Mouse (Mus musculus): ENCODE measurements around the gene Cdkn2aip. TPM values are rescaled to one million over a fixed set of nuclear protein-coding genes. Genes with fewer than 3 reads are reported as not detected.

Cdkn2aip gene
- polyA plus RNA-seq, 1 experiment from 2014 or later = 48.1 TPM

- H3K4me1 ChIP-seq (ENCODE audit: control insufficient read depth, insufficient read depth, low read length) = peaks cover 5% of the 10 kb centered on the region; the same call in 1 of the 2 replicates
- peak; percentile 100 for DNase-seq (ENCODE audit: low spot score, missing footprints)
- 0% methylated on average over 87 of the region's 106 CpGs for WGBS
- no peaks in the 10 kb centered on the region for H3K9me3 ChIP-seq (ENCODE audit: control insufficient read depth, low read length)
- H3K9ac ChIP-seq (ENCODE audit: low read length) = peak within 1 kb of the TSS; percentile 91
- ATAC-seq (ENCODE audit: low FRiP score) = peak; percentile 91
- peak within 1 kb of the TSS; percentile 89 for H3K4me3 ChIP-seq (ENCODE audit: low read depth, low read length)
- H3K27me3 ChIP-seq (ENCODE audit: control insufficient read depth, insufficient read depth, low read length) = no peaks in the 10 kb centered on the region
- H3K27ac ChIP-seq (ENCODE audit: low read depth, low read length) = peak within 1 kb of the TSS; percentile 97
- peak within 1 kb of the TSS; percentile 77 for H3K4me2 ChIP-seq
- H3K36me3 ChIP-seq (ENCODE audit: control insufficient read depth, insufficient read depth, low read length) = no peaks in the 10 kb centered on the region
Measured at GRCm38 (mm10) chr8:47674777-47675710, 38.7 kb downstream of the Cdkn2aip start, which contains the start of gene Ing2. TSS of gene Ing2 (minus strand) at chr8:47675556.

- Histone ChIP-seq H3K27me3 (ENCODE audit: control insufficient read depth, insufficient read depth, low read length) (no peaks in the 10 kb centered on the region), H3K9ac (ENCODE audit: low read length) (peak overlapping the region; percentile 91), H3K9me3 (ENCODE audit: control insufficient read depth, low read length) (no peaks in the 10 kb centered on the region), H3K4me1 (ENCODE audit: control insufficient read depth, insufficient read depth, low read length) (peaks cover 5% of the 10 kb centered on the region; the same call in 1 of the 2 replicates), H3K27ac (ENCODE audit: low read depth, low read length) (peak overlapping the region; percentile 77), H3K4me3 (ENCODE audit: low read depth, low read length) (peak overlapping the region; percentile 89), H3K36me3 (ENCODE audit: control insufficient read depth, insufficient read depth, low read length) (no peaks in the 10 kb centered on the region), H3K4me2 (peak overlapping the region; percentile 77)
- peak; percentile 38 for ATAC-seq (ENCODE audit: low FRiP score)
- 0% methylated on average over 48 of the region's 59 CpGs for WGBS
- DNase-seq (ENCODE audit: low spot score, missing footprints) = peak; percentile 96
Measured at GRCm38 (mm10) chr8:47674140-47674776, 39.5 kb downstream of the Cdkn2aip start.

- peak; percentile 70 for ATAC-seq (ENCODE audit: low FRiP score)
- under 1% methylated on average over 52 of the region's 53 CpGs for WGBS
Measured at GRCm38 (mm10) chr8:47673317-47674139, 40.2 kb downstream of the Cdkn2aip start.

GRCm38 (mm10) chr8:47664231-47664785 lies 49.4 kb downstream of the Cdkn2aip start:
- Histone ChIP-seq H3K4me1 (ENCODE audit: control insufficient read depth, insufficient read depth, low read length) (no peaks in the 10 kb centered on the region), H3K36me3 (ENCODE audit: control insufficient read depth, insufficient read depth, low read length) (no peaks in the 10 kb centered on the region), H3K4me3 (ENCODE audit: low read depth, low read length) (no peak overlapping the region), H3K27me3 (ENCODE audit: control insufficient read depth, insufficient read depth, low read length) (no peaks in the 10 kb centered on the region), H3K9ac (ENCODE audit: low read length) (no peak overlapping the region), H3K4me2 (no peak overlapping the region), H3K9me3 (ENCODE audit: control insufficient read depth, low read length) (no peaks in the 10 kb centered on the region), H3K27ac (ENCODE audit: low read depth, low read length) (no peak overlapping the region)
- ATAC-seq (ENCODE audit: low FRiP score) = no peak
- DNase-seq (ENCODE audit: low spot score, missing footprints) = no peak
- WGBS = 92% methylated on average over 8 of the region's 8 CpGs

More at GRCm38 (mm10) chr8:47673317-47674139, 40.2 kb downstream of the Cdkn2aip start:
- H3K27ac ChIP-seq (ENCODE audit: low read depth, low read length) = peak overlapping the region; percentile 77
- DNase-seq (ENCODE audit: low spot score, missing footprints) = peak; percentile 99
- H3K4me3 ChIP-seq (ENCODE audit: low read depth, low read length) = peak overlapping the region; percentile 89
- H3K9ac ChIP-seq (ENCODE audit: low read length) = peak overlapping the region; percentile 91
- no peaks in the 10 kb centered on the region for H3K36me3 ChIP-seq (ENCODE audit: control insufficient read depth, insufficient read depth, low read length)
- peaks cover 5% of the 10 kb centered on the region; the same call in 1 of the 2 replicates for H3K4me1 ChIP-seq (ENCODE audit: control insufficient read depth, insufficient read depth, low read length)
- peak overlapping the region; percentile 77 for H3K4me2 ChIP-seq
- H3K27me3 ChIP-seq (ENCODE audit: control insufficient read depth, insufficient read depth, low read length) = no peaks in the 10 kb centered on the region
- H3K9me3 ChIP-seq (ENCODE audit: control insufficient read depth, low read length) = no peaks in the 10 kb centered on the region

- Histone ChIP-seq H3K27me3 (ENCODE audit: control insufficient read depth, insufficient read depth, low read length) (no peaks in the 10 kb centered on the region), H3K27ac (ENCODE audit: low read depth, low read length) (no peak overlapping the region), H3K9me3 (ENCODE audit: control insufficient read depth, low read length) (no peaks in the 10 kb centered on the region), H3K9ac (ENCODE audit: low read length) (no peak overlapping the region), H3K4me2 (no peak overlapping the region), H3K36me3 (ENCODE audit: control insufficient read depth, insufficient read depth, low read length) (no peaks in the 10 kb centered on the region), H3K4me1 (ENCODE audit: control insufficient read depth, insufficient read depth, low read length) (no peaks in the 10 kb centered on the region), H3K4me3 (ENCODE audit: low read depth, low read length) (no peak overlapping the region)
- DNase-seq (ENCODE audit: low spot score, missing footprints) = no peak
- 87% methylated on average over 5 of the region's 5 CpGs for WGBS
- ATAC-seq (ENCODE audit: low FRiP score) = no peak
Measured at GRCm38 (mm10) chr8:47663201-47663600, 50.5 kb downstream of the Cdkn2aip start.

- no peak overlapping the region for H3K4me2 ChIP-seq
- 93% methylated on average over 5 of the region's 5 CpGs for WGBS
- no peak for DNase-seq (ENCODE audit: low spot score, missing footprints)
Measured at GRCm38 (mm10) chr8:47662716-47663115, 51.0 kb downstream of the Cdkn2aip start.

GRCm38 (mm10) chr8:47660394-47660793 lies 53.3 kb downstream of the Cdkn2aip start:
- DNase-seq (ENCODE audit: low spot score, missing footprints) (peak; percentile 61), ATAC-seq (ENCODE audit: low FRiP score) (no peak)
- Histone ChIP-seq H3K4me2 (no peak overlapping the region), H3K4me1 (ENCODE audit: control insufficient read depth, insufficient read depth, low read length) (no peaks in the 10 kb centered on the region), H3K9ac (ENCODE audit: low read length) (no peak overlapping the region), H3K9me3 (ENCODE audit: control insufficient read depth, low read length) (no peaks in the 10 kb centered on the region), H3K27ac (ENCODE audit: low read depth, low read length) (no peak overlapping the region), H3K27me3 (ENCODE audit: control insufficient read depth, insufficient read depth, low read length) (no peaks in the 10 kb centered on the region), H3K4me3 (ENCODE audit: low read depth, low read length) (no peak overlapping the region), H3K36me3 (ENCODE audit: control insufficient read depth, insufficient read depth, low read length) (no peaks in the 10 kb centered on the region)
- 95% methylated on average over 7 of the region's 7 CpGs for WGBS

More at GRCm38 (mm10) chr8:47662716-47663115, 51.0 kb downstream of the Cdkn2aip start:
- no peak overlapping the region for H3K9ac ChIP-seq (ENCODE audit: low read length)
- H3K36me3 ChIP-seq (ENCODE audit: control insufficient read depth, insufficient read depth, low read length) = no peaks in the 10 kb centered on the region
- H3K9me3 ChIP-seq (ENCODE audit: control insufficient read depth, low read length) = no peaks in the 10 kb centered on the region
- H3K4me1 ChIP-seq (ENCODE audit: control insufficient read depth, insufficient read depth, low read length) = no peaks in the 10 kb centered on the region
- no peaks in the 10 kb centered on the region for H3K27me3 ChIP-seq (ENCODE audit: control insufficient read depth, insufficient read depth, low read length)
- no peak overlapping the region for H3K4me3 ChIP-seq (ENCODE audit: low read depth, low read length)
- H3K27ac ChIP-seq (ENCODE audit: low read depth, low read length) = no peak overlapping the region
- no peak for ATAC-seq (ENCODE audit: low FRiP score)

- WGBS = 92% methylated on average over 5 of the region's 5 CpGs
- no peaks in the 10 kb centered on the region for H3K27me3 ChIP-seq (ENCODE audit: control insufficient read depth, insufficient read depth, low read length)
- H3K4me2 ChIP-seq = no peak overlapping the region
- H3K36me3 ChIP-seq (ENCODE audit: control insufficient read depth, insufficient read depth, low read length) = no peaks in the 10 kb centered on the region
- no peak overlapping the region for H3K27ac ChIP-seq (ENCODE audit: low read depth, low read length)
- DNase-seq (ENCODE audit: low spot score, missing footprints) (no peak), ATAC-seq (ENCODE audit: low FRiP score) (no peak)
- H3K9ac ChIP-seq (ENCODE audit: low read length) = no peak overlapping the region
- no peaks in the 10 kb centered on the region for H3K9me3 ChIP-seq (ENCODE audit: control insufficient read depth, low read length)
- H3K4me1 ChIP-seq (ENCODE audit: control insufficient read depth, insufficient read depth, low read length) = no peaks in the 10 kb centered on the region
- H3K4me3 ChIP-seq (ENCODE audit: low read depth, low read length) = no peak overlapping the region
Measured at GRCm38 (mm10) chr8:47659463-47659862, 54.3 kb downstream of the Cdkn2aip start.
